Mouse (Mus musculus): ENCODE data around the gene Grasp.

Grasp gene

GRCm38 (mm10) chr15:101224977-101225376 is 989 bp downstream of the Grasp start:
- CTCF ChIA-PET = interaction anchor here (1.2 to 1.5 kb wide), 2 partner anchors 10 to 91 kb away, joined by 3 to 8 read pairs; no protein-coding TSS in a partner anchor

GRCm38 (mm10) chr15:101227971-101228370 is 4.0 kb downstream of the Grasp start:
- CTCF ChIA-PET = interaction anchor here (1.1 kb wide), 1 partner anchor 9 kb away, joined by 3 read pairs; no protein-coding TSS in a partner anchor

GRCm38 (mm10) chr15:101228866-101229590 is 5.0 kb downstream of the Grasp start:
- CTCF ChIA-PET = no interaction called here

- CTCF ChIA-PET = no interaction called here
Measured at GRCm38 (mm10) chr15:101230503-101230902, 6.5 kb downstream of the Grasp start.

- CTCF ChIA-PET = no interaction called here
Measured at GRCm38 (mm10) chr15:101230995-101231647, 7.1 kb downstream of the Grasp start.

GRCm38 (mm10) chr15:101231648-101232180 is 7.7 kb downstream of the Grasp start:
- CTCF ChIA-PET = no interaction called here

- CTCF ChIA-PET = interaction anchor here (0.7 kb wide), 1 partner anchor 738 kb away, joined by 3 read pairs; no protein-coding TSS in a partner anchor
Measured at GRCm38 (mm10) chr15:101232607-101233006, 8.6 kb downstream of the Grasp start.

- CTCF ChIA-PET = interaction anchor here (0.7 kb wide), 1 partner anchor 739 kb away, joined by 3 read pairs; no protein-coding TSS in a partner anchor
Measured at GRCm38 (mm10) chr15:101233183-101233582, 9.2 kb downstream of the Grasp start.

- CTCF ChIA-PET = interaction anchor here (0.8 kb wide), 1 partner anchor 61 kb away, joined by 3 read pairs; no protein-coding TSS in a partner anchor
Measured at GRCm38 (mm10) chr15:101233641-101234275, 9.8 kb downstream of the Grasp start.

GRCm38 (mm10) chr15:101234611-101235341 is 10.8 kb downstream of the Grasp start:
- CTCF ChIA-PET = interaction anchor here (0.6 to 1.7 kb wide), 4 partner anchors 11 to 150 kb away, joined by 3 to 8 read pairs (median 6); partner anchors contain the start of gene Grasp

GRCm38 (mm10) chr15:101235342-101235698 is 11.3 kb downstream of the Grasp start:
- CTCF ChIA-PET = interaction anchor here (0.6 to 1.7 kb wide), 5 partner anchors 11 to 1893 kb away, joined by 3 to 8 read pairs (median 5); partner anchors contain the start of gene Grasp

- CTCF ChIA-PET = interaction anchor here (0.6 to 1.7 kb wide), 5 partner anchors 12 to 1892 kb away, joined by 3 to 8 read pairs (median 5); partner anchors contain the start of gene Grasp
Measured at GRCm38 (mm10) chr15:101235728-101236327, 11.8 kb downstream of the Grasp start.

GRCm38 (mm10) chr15:101236878-101237277 is 12.9 kb downstream of the Grasp start:
- CTCF ChIA-PET = interaction anchor here (0.6 to 1.2 kb wide), 3 partner anchors 9 to 46 kb away, joined by 3 to 4 read pairs (median 3); no protein-coding TSS in a partner anchor

- CTCF ChIA-PET = interaction anchor here (0.7 to 1.3 kb wide), 5 partner anchors 25 to 244 kb away, joined by 3 to 6 read pairs (median 3); no protein-coding TSS in a partner anchor
Measured at GRCm38 (mm10) chr15:101238885-101239511, 15.0 kb downstream of the Grasp start.

- CTCF ChIA-PET = interaction anchor here (3.2 kb wide), 1 partner anchor 43 kb away, joined by 20 read pairs; the partner anchor contains the start of gene Atg101
Measured at GRCm38 (mm10) chr15:101239821-101240220, 15.8 kb downstream of the Grasp start.

- CTCF ChIA-PET = interaction anchor here (0.5 to 3.2 kb wide), 9 partner anchors 12 to 100 kb away, joined by 3 to 20 read pairs (median 4); partner anchors contain the start of gene Atg101
Measured at GRCm38 (mm10) chr15:101240799-101241204, 16.8 kb downstream of the Grasp start.

GRCm38 (mm10) chr15:101241236-101241635 is 17.2 kb downstream of the Grasp start:
- CTCF ChIA-PET = interaction anchor here (0.7 to 3.2 kb wide), 7 partner anchors 11 to 45 kb away, joined by 3 to 20 read pairs (median 3); partner anchors contain the start of gene Atg101

- CTCF ChIA-PET = interaction anchor here (0.6 to 3.2 kb wide), 5 partner anchors 11 to 979 kb away, joined by 3 to 20 read pairs (median 4); partner anchors contain the start of gene Atg101
Measured at GRCm38 (mm10) chr15:101241853-101242252, 17.9 kb downstream of the Grasp start.

GRCm38 (mm10) chr15:101242645-101243044 is 18.7 kb downstream of the Grasp start:
- CTCF ChIA-PET = interaction anchor here (1.2 to 3.2 kb wide), 2 partner anchors 14 to 40 kb away, joined by 3 to 20 read pairs; partner anchors contain the start of gene Atg101
